Mouse (Mus musculus) heart, adult 2 months (tissue): ENCODE measurements around the gene Tmem208.

Experiments
- CTCF ChIP-seq: fragments of 200-600 bp; IDR thresholded peaks from 2 replicates; pipeline ENCODE4 v1.8.1; 2022; ENCODE audit warnings: antibody characterized with exemption, mild to moderate bottlenecking, moderate library complexity
- EP300 ChIP-seq: fragments of 200-500 bp; IDR thresholded peaks from 2 replicates; pipeline ENCODE4 v1.6.1; 2011; ENCODE audit warnings: low read depth, low read length, control low read depth; ENCODE audit not compliant: insufficient read depth
- POLR2A ChIP-seq: fragments of 200-500 bp; IDR thresholded peaks from 2 replicates; pipeline ENCODE4 v1.6.1; 2011; ENCODE audit warnings: mild to moderate bottlenecking, low read depth, low read length, control low read depth; ENCODE audit not compliant: insufficient read depth

GRCm38 (mm10) chr8:105281821-105282220 lies 44.3 kb upstream of the Tmem208 start:
- TF ChIP-seq CTCF (no peak), POLR2A (no peak), EP300 (no peak)
